Mouse (Mus musculus): ENCODE data around the gene Foxj1.

DNA sequence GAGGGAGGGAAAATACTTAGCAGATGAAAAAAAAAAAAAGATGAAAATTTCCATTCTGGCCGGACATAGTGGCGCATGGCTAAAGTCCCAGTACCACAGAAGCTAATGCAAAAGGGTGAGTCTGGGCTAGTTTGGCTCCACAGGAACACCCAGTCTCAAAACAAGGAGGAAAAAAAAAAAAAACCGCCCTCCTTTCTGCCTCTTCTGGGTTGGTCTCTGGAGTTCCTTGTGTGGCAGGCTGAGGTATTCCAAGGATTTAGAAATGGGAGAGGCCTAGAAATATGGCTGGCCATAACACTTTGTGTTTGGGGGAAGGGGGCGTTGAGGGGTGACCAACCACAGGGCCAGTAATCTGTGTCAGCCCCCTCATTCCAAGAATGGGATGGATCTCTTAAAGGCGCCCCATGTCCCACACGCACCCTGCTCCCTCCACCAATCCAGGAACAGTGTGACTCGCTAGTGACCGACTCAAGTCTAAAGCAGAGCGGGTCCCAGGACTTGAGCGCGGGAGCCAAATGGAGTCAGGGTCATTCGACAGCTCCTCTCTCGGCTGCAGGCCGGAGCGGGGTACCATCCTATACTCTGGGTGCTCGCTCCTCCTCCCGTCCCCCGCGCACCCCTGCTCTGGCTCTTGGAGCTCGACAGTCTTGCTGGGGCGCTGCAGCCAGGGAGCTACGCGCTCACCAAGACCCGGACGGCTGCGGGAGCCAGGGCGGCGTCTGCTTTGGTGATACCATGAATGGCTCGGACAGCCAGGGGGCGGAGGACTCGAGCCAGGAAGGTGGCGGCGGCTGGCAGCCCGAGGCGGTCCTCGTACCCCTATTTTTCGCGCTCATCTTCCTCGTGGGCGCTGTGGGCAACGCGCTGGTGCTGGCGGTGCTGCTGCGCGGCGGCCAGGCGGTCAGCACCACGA, 54.2 kb downstream of the Foxj1 start, which contains the start of gene Galr2:
- TF ChIP-seq POLR2A (IDR thresholded peaks at IDR 0.05; ENCODE audit: insufficient read length, low read depth), result no peak
- no peak for TF ChIP-seq MAX (IDR thresholded peaks at IDR 0.05; ENCODE audit: low read depth)
- no peak for TF ChIP-seq E2F4 (IDR thresholded peaks at IDR 0.05; ENCODE audit: insufficient read depth)
- TF ChIP-seq POLR2AphosphoS2 (IDR thresholded peaks at IDR 0.05; ENCODE audit: insufficient read length, low read depth), result no peak
- no peak for TF ChIP-seq REST (IDR thresholded peaks at IDR 0.05; ENCODE audit: insufficient read depth, insufficient read length)
- no peak for TF ChIP-seq CEBPB (IDR thresholded peaks at IDR 0.05; ENCODE audit: insufficient read depth, poor library complexity, severe bottlenecking)
- TF ChIP-seq TCF3 (IDR thresholded peaks at IDR 0.05; ENCODE audit: insufficient read length, low read depth), result no peak
- TF ChIP-seq USF1 (IDR thresholded peaks at IDR 0.05; ENCODE audit: low read depth), result no peak
- TF ChIP-seq TCF12 (IDR thresholded peaks at IDR 0.05; ENCODE audit: insufficient read depth, poor library complexity, severe bottlenecking), result no peak
- TF ChIP-seq MYOG (IDR thresholded peaks at IDR 0.05; ENCODE audit: control insufficient read depth in 1 of 3, insufficient read depth in 1 of 3, insufficient read length in 2 of 3, low read depth in 2 of 3), result no peak
- TF ChIP-seq MYOD1 (IDR thresholded peaks at IDR 0.05; ENCODE audit: control insufficient read depth in 1 of 3, insufficient read length in 2 of 3, low read depth in 2 of 3), result no peak
- no peak for TF ChIP-seq SRF (IDR thresholded peaks at IDR 0.05; ENCODE audit: control insufficient read depth, insufficient read length, low read depth)
